Mouse (Mus musculus) limb, embryonic 11.5 days (tissue): ENCODE results near the gene Thsd7a. TPM values are rescaled to one million over a fixed set of nuclear protein-coding genes. Genes with fewer than 3 reads are reported as not detected.

Experiments used
- ATAC-seq: fragments of 200-750 bp; cut with Nextera tagmentation; 2 replicates; pipeline ENCODE4 v1.8.0; 2017; ENCODE audit warnings: low read depth; ENCODE audit not compliant: insufficient number of reproducible peaks, low FRiP score, low TSS enrichment
- DNase-seq: peaks from one replicate; pipeline ENCODE4 v3.0.0-alpha.2; 2015; ENCODE audit warnings: low spot score
- H3K27ac ChIP-seq: fragments of 300-500 bp; sonication (generic); replicated peaks from 2 replicates; pipeline ENCODE4 v1.5.1; 2014; ENCODE audit warnings: low read depth, mild to moderate bottlenecking, low read length
- H3K27me3 ChIP-seq: fragments of 300-500 bp; sonication (generic); 2 replicates; pipeline ENCODE4 v1.6.1; 2014; ENCODE audit warnings: mild to moderate bottlenecking, low read length, mixed read lengths; ENCODE audit not compliant: control insufficient read depth, insufficient read depth
- H3K36me3 ChIP-seq: fragments of 300-500 bp; sonication (generic); 2 replicates; pipeline ENCODE4 v1.6.1; 2014; ENCODE audit warnings: mild to moderate bottlenecking, low read length, moderate library complexity, mixed read lengths; ENCODE audit not compliant: control insufficient read depth, insufficient read depth
- H3K4me1 ChIP-seq: fragments of 300-500 bp; sonication (generic); 2 replicates; pipeline ENCODE4 v1.6.1; 2014; ENCODE audit warnings: low read length, mixed read lengths; ENCODE audit not compliant: control insufficient read depth, insufficient read depth
- H3K4me2 ChIP-seq: fragments of 300-500 bp; sonication (generic); 2 replicates; pipeline ENCODE4 v1.6.1; 2014; ENCODE audit warnings: low read depth, mild to moderate bottlenecking, moderate library complexity; ENCODE audit not compliant: severe bottlenecking
- H3K4me3 ChIP-seq: fragments of 300-500 bp; sonication (generic); 2 replicates; pipeline ENCODE4 v1.5.1; 2014; ENCODE audit warnings: low read depth, low read length
- H3K9ac ChIP-seq: fragments of 300-500 bp; sonication (generic); 2 replicates; pipeline ENCODE4 v1.6.1; 2014; ENCODE audit warnings: mild to moderate bottlenecking, low read length
- H3K9me3 ChIP-seq: fragments of 300-500 bp; sonication (generic); 2 replicates; pipeline ENCODE4 v1.6.1; 2016; ENCODE audit warnings: low read length; ENCODE audit not compliant: control insufficient read depth
- WGBS: fragments of 180-500 bp; shearing (Covaris S2); extraction: QIAGEN DNeasy Blood & Tissue Kit; methylation state at CpG from one replicate; pipeline ENCODE4 v1.1.7; 2014; 5-methylcytosine and 5-hydroxymethylcytosine counted together
- polyA plus RNA-seq: library from polyadenylated mRNA; unstranded; fragments of >200 nt; fragmentation: Nextera tagmentation; extraction: Ambion mirVana; gene quantifications from 2 replicates; pipeline ENCODE4 v1.2.1, GENCODE M21; 2014

Thsd7a gene
- polyA plus RNA-seq, 1 experiment from 2014 or later: 1.5 TPM

DNA sequence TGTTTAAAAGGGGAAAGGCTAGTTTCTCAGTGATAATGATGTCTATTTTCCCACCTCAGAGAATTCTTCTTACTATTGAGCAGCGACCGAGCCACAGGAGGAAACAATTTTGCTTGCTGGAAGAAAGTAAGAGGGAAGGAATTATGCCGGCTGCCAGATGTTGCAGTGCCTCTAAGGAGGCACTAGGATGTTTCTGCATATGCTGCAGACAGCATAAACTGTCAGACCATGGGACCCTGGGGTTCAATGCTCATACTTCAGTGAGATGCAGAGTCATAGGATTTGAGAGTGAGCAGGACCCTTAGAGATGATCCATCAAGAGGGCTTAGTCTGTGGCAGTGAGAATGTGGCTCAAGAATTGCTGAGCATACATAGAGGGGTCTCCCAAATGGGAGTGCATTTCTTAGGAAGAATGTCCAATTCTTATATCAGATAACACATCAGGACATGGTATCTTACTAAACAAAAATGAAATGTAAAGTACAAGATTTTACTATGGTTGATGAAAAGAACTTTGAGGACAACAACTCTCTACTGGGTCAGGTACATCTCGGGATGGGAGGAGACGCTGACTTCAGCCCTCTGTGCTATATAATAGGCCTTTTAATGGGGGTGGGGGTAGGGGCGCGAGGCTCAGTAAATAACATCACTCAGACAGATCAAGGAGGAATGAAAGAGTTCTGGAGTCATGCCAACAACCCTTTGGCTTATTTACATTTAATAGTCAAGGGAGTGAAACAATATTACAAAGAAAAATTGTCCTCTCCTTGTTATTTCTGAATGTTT is 281.7 kb downstream of the Thsd7a start:
- H3K4me2 ChIP-seq: no peak overlapping the region
- no peaks in the 10 kb centered on the region for H3K27me3 ChIP-seq
- no peak overlapping the region for H3K4me3 ChIP-seq
- no peaks in the 10 kb centered on the region for H3K4me1 ChIP-seq
- ATAC-seq: no peak
- H3K9me3 ChIP-seq: no peaks in the 10 kb centered on the region
- no peaks in the 10 kb centered on the region for H3K36me3 ChIP-seq
- H3K9ac ChIP-seq: no peak overlapping the region
- no peak overlapping the region for H3K27ac ChIP-seq
- DNase-seq: no peak
- 75% methylated on average over 7 of the region's 7 CpGs for WGBS

DNA sequence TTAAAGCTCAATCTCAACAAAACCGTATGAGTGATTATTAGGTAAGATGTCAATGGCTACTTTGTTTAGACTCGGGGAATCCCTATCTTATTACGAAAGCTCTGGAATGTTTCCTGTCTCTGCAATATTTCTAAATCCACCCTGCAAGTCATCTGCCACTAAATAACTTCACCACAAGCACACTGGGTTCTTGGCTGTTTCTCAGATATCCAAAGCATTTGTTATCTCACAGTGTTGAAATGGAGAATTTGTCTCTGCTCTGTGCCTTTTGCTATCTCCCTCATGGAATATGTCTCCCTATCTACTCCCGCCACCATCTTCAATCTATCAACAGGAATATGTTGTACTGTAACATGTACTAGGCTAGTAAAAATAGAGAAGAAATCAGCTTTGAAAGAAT is 290.4 kb downstream of the Thsd7a start:
- WGBS: 93% methylated on average over 4 of the region's 4 CpGs
- no peaks in the 10 kb centered on the region for H3K36me3 ChIP-seq

DNA sequence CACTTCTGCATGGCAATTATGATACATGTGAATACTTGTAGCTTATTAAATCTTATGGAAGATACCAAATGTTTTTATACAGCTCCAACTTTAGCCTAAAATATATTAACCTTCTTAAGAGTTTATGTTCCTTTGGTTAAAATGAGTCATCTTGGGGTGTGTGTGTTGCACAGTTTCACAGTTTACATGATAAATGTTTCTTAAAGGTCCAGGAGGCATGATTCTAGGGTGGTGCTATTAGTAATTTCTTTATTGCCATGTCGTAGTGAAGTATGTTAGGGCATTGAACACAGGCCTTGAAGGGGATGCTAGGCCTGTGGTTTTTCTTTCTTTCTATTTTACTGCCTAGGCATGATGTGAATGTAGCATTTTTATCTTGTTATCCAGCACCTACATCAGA is 291.8 kb downstream of the Thsd7a start:
- no peaks in the 10 kb centered on the region for H3K9me3 ChIP-seq
- no peak overlapping the region for H3K27ac ChIP-seq
- 93% methylated on average over 1 of the region's 1 CpGs for WGBS
- DNase-seq (no peak), ATAC-seq (no peak)
- H3K4me1 ChIP-seq: no peaks in the 10 kb centered on the region
- no peak overlapping the region for H3K4me3 ChIP-seq
- no peaks in the 10 kb centered on the region for H3K27me3 ChIP-seq
- no peak overlapping the region for H3K4me2 ChIP-seq
- no peaks in the 10 kb centered on the region for H3K36me3 ChIP-seq
- H3K9ac ChIP-seq: no peak overlapping the region

More for the DNA sequence above, 290.4 kb downstream of the Thsd7a start:
- Histone ChIP-seq H3K4me2 (no peak overlapping the region), H3K9ac (no peak overlapping the region), H3K9me3 (no peaks in the 10 kb centered on the region), H3K4me1 (no peaks in the 10 kb centered on the region), H3K27me3 (no peaks in the 10 kb centered on the region), H3K27ac (no peak overlapping the region), H3K4me3 (no peak overlapping the region)
- ATAC-seq (no peak), DNase-seq (no peak)

DNA sequence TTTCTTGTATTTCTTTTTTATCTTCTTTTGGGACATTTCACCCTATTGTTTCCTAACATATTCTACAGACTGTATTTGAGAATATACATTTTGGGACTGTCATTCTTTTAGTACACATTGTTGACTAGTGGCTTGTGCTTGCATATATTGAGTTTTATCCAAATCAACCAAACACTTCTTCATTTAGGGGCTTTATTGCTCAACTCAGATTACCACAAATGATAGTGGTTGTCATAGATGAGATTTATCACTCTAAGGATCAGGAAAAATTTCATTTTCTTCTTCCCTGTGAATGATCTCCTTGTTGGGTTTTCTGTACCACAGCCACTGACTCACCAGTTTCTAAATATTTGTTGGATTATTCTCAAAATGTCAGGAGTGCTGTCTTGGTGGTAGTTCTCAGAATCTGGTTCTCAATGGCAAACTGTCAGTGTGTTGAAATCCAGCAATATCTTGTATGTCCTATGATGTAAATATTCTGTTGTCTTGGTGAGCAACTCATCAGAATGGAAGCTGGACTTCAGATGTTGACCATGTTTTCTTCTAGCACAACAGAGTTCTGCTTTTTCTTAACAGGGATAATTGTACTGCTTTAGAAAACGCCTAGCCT is 294.2 kb downstream of the Thsd7a start:
- ATAC-seq (no peak), DNase-seq (no peak)
- no peaks in the 10 kb centered on the region for H3K27me3 ChIP-seq
- 76% methylated on average over 1 of the region's 1 CpGs for WGBS
- no peaks in the 10 kb centered on the region for H3K36me3 ChIP-seq
- H3K27ac ChIP-seq: no peak overlapping the region
- H3K9me3 ChIP-seq: no peaks in the 10 kb centered on the region
- no peak overlapping the region for H3K4me2 ChIP-seq
- no peak overlapping the region for H3K4me3 ChIP-seq
- H3K9ac ChIP-seq: no peak overlapping the region
- H3K4me1 ChIP-seq: no peaks in the 10 kb centered on the region

DNA sequence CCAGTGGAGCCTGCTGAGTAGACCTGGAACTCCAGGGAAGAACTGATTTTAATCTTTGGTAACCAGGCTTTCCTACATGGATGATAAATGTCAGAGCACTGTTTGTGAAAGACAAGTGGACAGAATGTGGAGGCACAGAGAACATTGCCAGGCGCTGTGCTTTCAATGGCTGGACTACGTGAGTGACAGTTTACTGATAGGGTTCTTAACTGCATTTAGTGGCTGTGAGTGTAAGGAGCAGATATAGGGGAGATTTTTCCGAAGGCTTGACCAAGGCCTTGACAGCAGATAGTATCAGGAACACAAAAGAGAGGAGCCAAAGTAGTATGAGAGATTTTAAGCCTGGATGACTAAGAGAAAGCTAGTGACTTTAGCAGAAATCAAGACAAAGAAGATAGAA is 295.1 kb downstream of the Thsd7a start:
- 86% methylated on average over 3 of the region's 3 CpGs for WGBS
- no peak overlapping the region for H3K27ac ChIP-seq
- no peaks in the 10 kb centered on the region for H3K4me1 ChIP-seq
- H3K36me3 ChIP-seq: no peaks in the 10 kb centered on the region
- no peaks in the 10 kb centered on the region for H3K9me3 ChIP-seq
- no peak overlapping the region for H3K9ac ChIP-seq
- no peak overlapping the region for H3K4me2 ChIP-seq
- no peak for ATAC-seq
- no peak overlapping the region for H3K4me3 ChIP-seq
- no peak for DNase-seq
- no peaks in the 10 kb centered on the region for H3K27me3 ChIP-seq

DNA sequence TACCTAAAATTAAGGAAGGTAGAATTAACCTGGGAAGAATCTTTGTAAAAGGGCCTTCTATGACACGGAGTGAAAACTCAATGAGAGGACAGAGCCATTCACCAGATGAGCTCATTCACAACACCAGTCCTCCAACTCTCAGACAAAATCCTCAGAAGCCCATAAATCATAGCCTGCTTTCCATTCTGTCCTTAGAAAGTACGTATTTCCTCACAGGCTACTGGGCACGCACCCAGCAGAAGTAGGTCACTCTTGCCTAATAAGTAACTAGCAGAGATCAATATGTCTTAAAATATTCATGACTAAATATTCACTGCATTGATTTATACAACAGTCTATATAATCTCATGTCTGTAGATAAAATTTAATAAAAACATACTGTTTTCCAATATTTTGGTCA is 300.4 kb downstream of the Thsd7a start:
- ATAC-seq (no peak), DNase-seq (no peak)
- no peaks in the 10 kb centered on the region for H3K4me1 ChIP-seq
- H3K27me3 ChIP-seq: no peaks in the 10 kb centered on the region
- no peaks in the 10 kb centered on the region for H3K9me3 ChIP-seq
- H3K4me2 ChIP-seq: no peak overlapping the region
- no peak overlapping the region for H3K9ac ChIP-seq
- H3K27ac ChIP-seq: no peak overlapping the region
- H3K4me3 ChIP-seq: no peak overlapping the region
- H3K36me3 ChIP-seq: no peaks in the 10 kb centered on the region
- 79% methylated on average over 3 of the region's 3 CpGs for WGBS

DNA sequence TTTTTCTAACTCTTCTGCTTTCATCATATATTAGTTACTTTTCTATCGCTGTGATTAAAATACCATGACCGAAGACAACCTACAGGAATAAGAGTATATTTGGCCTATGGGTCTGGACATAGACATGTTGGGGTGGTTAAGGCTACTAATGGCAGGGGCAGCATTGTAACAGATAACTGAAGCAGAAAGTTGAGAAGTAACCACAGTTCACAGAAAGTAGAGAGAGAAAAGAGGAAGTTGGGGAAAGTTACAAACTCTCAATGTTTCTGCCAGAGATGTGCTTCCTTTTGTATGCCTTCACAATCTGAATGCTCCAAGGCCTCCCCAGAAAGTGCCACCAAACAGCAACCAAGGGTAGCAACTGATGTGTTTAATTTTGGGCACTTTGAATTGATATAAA is 303.7 kb downstream of the Thsd7a start:
- ATAC-seq (no peak), DNase-seq (no peak)
- Histone ChIP-seq H3K4me1 (no peaks in the 10 kb centered on the region), H3K4me2 (no peak overlapping the region), H3K9ac (no peak overlapping the region), H3K36me3 (no peaks in the 10 kb centered on the region), H3K9me3 (no peaks in the 10 kb centered on the region), H3K27ac (no peak overlapping the region), H3K27me3 (no peaks in the 10 kb centered on the region), H3K4me3 (no peak overlapping the region)
- 95% methylated on average over 2 of the region's 2 CpGs for WGBS

DNA sequence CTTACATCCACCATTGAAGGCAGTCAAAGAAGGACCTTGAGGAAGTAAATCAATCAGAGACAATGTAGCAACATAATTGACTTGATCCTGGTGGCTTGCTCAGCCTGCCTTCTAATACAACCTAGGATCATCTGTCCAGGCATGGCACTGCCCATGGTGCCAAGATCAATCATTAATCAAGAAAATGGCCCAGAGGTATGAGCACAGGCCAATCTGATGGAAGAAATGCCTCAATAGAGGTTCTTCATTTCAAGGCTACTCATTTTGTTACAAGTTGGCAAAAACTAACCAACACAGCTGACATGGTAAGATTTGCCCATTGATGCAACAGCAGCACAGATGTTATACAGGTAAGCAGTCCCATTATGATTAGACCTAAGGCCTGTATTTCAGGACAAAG is 309.6 kb downstream of the Thsd7a start:
- H3K36me3 ChIP-seq: no peaks in the 10 kb centered on the region
- no peaks in the 10 kb centered on the region for H3K27me3 ChIP-seq
- no peak for ATAC-seq
- no peak for DNase-seq
- H3K4me3 ChIP-seq: no peak overlapping the region
- no peaks in the 10 kb centered on the region for H3K4me1 ChIP-seq
- H3K27ac ChIP-seq: no peak overlapping the region
- H3K9me3 ChIP-seq: no peaks in the 10 kb centered on the region
- H3K9ac ChIP-seq: no peak overlapping the region
- no peak overlapping the region for H3K4me2 ChIP-seq
